Mouse (Mus musculus) heart, postnatal 0 days (tissue): ENCODE measurements around the gene Tmem248. TPM values are rescaled to one million over a fixed set of nuclear protein-coding genes. Genes with fewer than 3 reads are reported as not detected.

Source experiments
- ATAC-seq: fragments of 200-750 bp; cut with Nextera tagmentation; 2 replicates; pipeline ENCODE4 v1.8.0; 2017; ENCODE audit warnings: low read depth, moderate number of reproducible peaks, moderate library complexity; ENCODE audit not compliant: insufficient read depth
- DNase-seq: peaks from one replicate; pipeline ENCODE4 v3.0.0-alpha.2; 2016; ENCODE audit warnings: low spot score
- H3K27ac ChIP-seq: fragments of 300-500 bp; sonication (generic); 2 replicates; pipeline ENCODE4 v1.5.1; 2014; ENCODE audit warnings: low read depth, mild to moderate bottlenecking
- H3K27me3 ChIP-seq: fragments of 300-500 bp; sonication (generic); 2 replicates; pipeline ENCODE4 v1.6.1; 2014; ENCODE audit warnings: low read length, mixed read lengths; ENCODE audit not compliant: control insufficient read depth, insufficient read depth
- H3K36me3 ChIP-seq: fragments of 300-500 bp; sonication (generic); replicated peaks from 2 replicates; pipeline ENCODE4 v1.6.1; 2014; ENCODE audit warnings: low read length, mixed read lengths; ENCODE audit not compliant: control insufficient read depth, insufficient read depth
- H3K4me1 ChIP-seq: fragments of 300-500 bp; sonication (generic); 2 replicates; pipeline ENCODE4 v1.6.1; 2014; ENCODE audit warnings: antibody characterized with exemption; ENCODE audit not compliant: control insufficient read depth, insufficient read depth
- H3K4me2 ChIP-seq: fragments of 300-500 bp; sonication (generic); 2 replicates; pipeline ENCODE4 v1.6.1; 2014; ENCODE audit warnings: low read depth, mild to moderate bottlenecking, low read length, moderate library complexity
- H3K4me3 ChIP-seq: fragments of 300-500 bp; sonication (generic); 2 replicates; pipeline ENCODE4 v1.5.1; 2014; ENCODE audit warnings: low read depth, low read length
- H3K9ac ChIP-seq: fragments of 300-500 bp; sonication (generic); replicated peaks from 2 replicates; pipeline ENCODE4 v1.6.1; 2014; ENCODE audit warnings: low read depth, low read length, mixed read lengths
- H3K9me3 ChIP-seq: fragments of 300-500 bp; sonication (generic); replicated peaks from 2 replicates; pipeline ENCODE4 v1.6.1; 2016; ENCODE audit warnings: low read length; ENCODE audit not compliant: control insufficient read depth
- CTCF ChIP-seq: IDR thresholded peaks from 2 replicates; pipeline ENCODE4 v1.5.1; 2016; ENCODE audit warnings: antibody characterized with exemption, control low read depth, low read depth
- EP300 ChIP-seq: IDR thresholded peaks from 2 replicates; pipeline ENCODE4 v1.6.1; 2016; ENCODE audit warnings: antibody characterized with exemption, low read depth
- WGBS: fragments of 180-500 bp; shearing (Covaris S2); extraction: QIAGEN DNeasy Blood & Tissue Kit; methylation state at CpG from one replicate; pipeline ENCODE4 v1.1.7; 2014; 5-methylcytosine and 5-hydroxymethylcytosine counted together
- polyA plus RNA-seq: library from polyadenylated mRNA; unstranded; fragments of >200 nt; fragmentation: Nextera tagmentation; extraction: Ambion mirVana; gene quantifications from 2 replicates; pipeline ENCODE4 v1.2.1, GENCODE M21; 2015
- total RNA-seq: library from RNA; depleted of rRNA; stranded (reverse); fragments of >200 nt; gene quantifications from 2 replicates; pipeline ENCODE4 v1.2.3, GENCODE M21; 2014; ENCODE audit warnings: low replicate concordance

The Tmem248 gene
- total and polyA plus RNA-seq, 2 experiments from 2014 or later: 23.9 to 31.9 TPM

DNA sequence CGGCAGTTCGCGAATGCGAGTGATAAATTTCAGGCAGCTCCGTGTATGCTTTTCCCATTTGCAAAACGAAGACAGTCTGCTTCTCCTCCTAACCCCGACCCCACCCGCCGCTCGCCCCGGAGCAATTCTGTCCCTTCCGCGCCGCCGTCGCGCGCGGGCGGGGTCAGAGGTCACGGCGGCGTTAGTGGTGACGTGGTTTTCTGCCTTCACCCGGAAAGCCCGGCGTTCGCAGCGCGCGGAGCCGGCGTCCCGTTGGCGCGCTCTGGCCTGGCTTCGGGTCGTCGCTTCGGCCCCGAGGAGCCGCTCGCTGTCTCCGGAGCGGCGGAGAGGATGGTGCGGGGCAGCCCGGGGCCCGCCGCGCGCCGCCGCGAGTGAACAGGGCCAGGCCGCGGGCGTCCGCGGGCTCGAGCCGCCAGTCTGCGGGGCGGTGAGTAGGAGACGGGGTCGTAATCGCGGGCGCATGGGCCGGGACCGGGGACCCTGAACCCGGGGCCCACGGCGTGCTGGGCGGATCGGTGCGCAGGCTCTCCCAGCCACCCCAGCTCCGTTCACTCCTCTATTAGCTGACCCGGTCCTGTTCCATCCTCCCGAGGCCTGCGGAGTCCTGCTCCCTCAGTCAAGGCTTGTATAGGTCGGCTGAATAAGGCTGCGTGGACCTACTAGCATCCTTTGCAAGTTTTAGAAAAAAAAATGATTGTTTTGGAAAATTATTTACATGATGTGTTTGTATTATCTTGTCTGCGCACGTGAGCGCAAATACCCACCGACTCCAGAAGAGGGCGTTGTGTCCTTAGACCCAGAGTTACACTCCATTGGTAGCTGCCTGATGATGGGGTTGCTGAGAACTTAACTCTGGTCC lies 5.5 kb downstream of the Tmem248 start:
- DNase-seq: peak; percentile 78
- peak overlapping the region; percentile 76 for H3K4me2 ChIP-seq
- peak overlapping the region; percentile 87 for H3K9ac ChIP-seq
- TF ChIP-seq EP300 (no peak), CTCF (peak; percentile 40)
- H3K36me3 ChIP-seq: 0 out of 2 replicates have a peak, but pooled peaks cover 11% of the 10 kb centered on the region
- peak overlapping the region; percentile 89 for H3K4me3 ChIP-seq
- no peaks in the 10 kb centered on the region for H3K27me3 ChIP-seq
- H3K27ac ChIP-seq: peak overlapping the region; percentile 82
- under 1% methylated on average over 87 of the region's 88 CpGs for WGBS
- peak; percentile 90 for ATAC-seq
- H3K9me3 ChIP-seq: no peaks in the 10 kb centered on the region
- H3K4me1 ChIP-seq: peaks cover 20% of the 10 kb centered on the region

GRCm38 (mm10) chr5:130226790-130227189 lies 9.9 kb downstream of the Tmem248 start:
- peaks cover 33% of the 10 kb centered on the region for H3K36me3 ChIP-seq
- H3K27me3 ChIP-seq: no peaks in the 10 kb centered on the region
- TF ChIP-seq EP300 (no peak), CTCF (no peak)
- ATAC-seq (no peak), DNase-seq (no peak)
- 0 out of 2 replicates have a peak overlapping the region, but pooled peaks have one; percentile 26 for H3K9ac ChIP-seq
- H3K9me3 ChIP-seq: no peaks in the 10 kb centered on the region
- WGBS: 83% methylated on average over 3 of the region's 3 CpGs
- no peak overlapping the region for H3K4me2 ChIP-seq
- no peak overlapping the region for H3K4me3 ChIP-seq
- H3K27ac ChIP-seq: no peak overlapping the region
- H3K4me1 ChIP-seq: peaks cover 12% of the 10 kb centered on the region

GRCm38 (mm10) chr5:130228120-130228519 lies 11.2 kb downstream of the Tmem248 start:
- 73% methylated on average over 4 of the region's 4 CpGs for WGBS
- H3K4me2 ChIP-seq: no peak overlapping the region
- no peak for TF ChIP-seq CTCF
- TF ChIP-seq EP300: no peak
- no peak overlapping the region for H3K27ac ChIP-seq
- H3K4me1 ChIP-seq: peaks cover 9% of the 10 kb centered on the region
- H3K9me3 ChIP-seq: no peaks in the 10 kb centered on the region
- no peaks in the 10 kb centered on the region for H3K27me3 ChIP-seq
- no peak overlapping the region for H3K4me3 ChIP-seq
- peaks cover 46% of the 10 kb centered on the region for H3K36me3 ChIP-seq
- no peak for DNase-seq
- no peak overlapping the region for H3K9ac ChIP-seq
- no peak for ATAC-seq

DNA sequence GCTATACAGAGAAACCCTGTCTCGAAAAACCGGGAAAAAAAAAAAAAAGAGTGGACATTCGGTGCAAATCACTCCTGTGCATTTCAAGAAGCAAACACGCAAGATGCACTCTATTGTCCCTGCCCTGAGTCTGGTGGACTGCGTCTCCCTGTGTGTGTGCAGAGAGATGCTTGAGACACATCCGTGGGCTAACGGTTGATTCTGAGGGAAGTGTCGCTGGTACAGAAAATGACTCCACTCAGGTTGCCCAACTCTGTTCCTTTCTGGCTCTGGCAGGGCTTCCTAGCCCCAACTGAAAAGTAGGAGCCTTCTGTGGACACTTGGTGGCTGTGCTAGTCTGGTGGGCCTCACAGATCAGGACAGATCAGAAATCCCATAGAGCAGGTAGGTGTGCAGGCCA lies 19.4 kb downstream of the Tmem248 start:
- no peak for DNase-seq
- Histone ChIP-seq H3K4me1 (no peaks in the 10 kb centered on the region), H3K9ac (no peak overlapping the region), H3K4me3 (no peak overlapping the region), H3K36me3 (peaks cover 94% of the 10 kb centered on the region), H3K27me3 (no peaks in the 10 kb centered on the region), H3K4me2 (no peak overlapping the region), H3K9me3 (no peaks in the 10 kb centered on the region), H3K27ac (no peak overlapping the region)
- no peak for ATAC-seq
- WGBS: 92% methylated on average over 8 of the region's 8 CpGs
- TF ChIP-seq EP300 (no peak), CTCF (no peak)

DNA sequence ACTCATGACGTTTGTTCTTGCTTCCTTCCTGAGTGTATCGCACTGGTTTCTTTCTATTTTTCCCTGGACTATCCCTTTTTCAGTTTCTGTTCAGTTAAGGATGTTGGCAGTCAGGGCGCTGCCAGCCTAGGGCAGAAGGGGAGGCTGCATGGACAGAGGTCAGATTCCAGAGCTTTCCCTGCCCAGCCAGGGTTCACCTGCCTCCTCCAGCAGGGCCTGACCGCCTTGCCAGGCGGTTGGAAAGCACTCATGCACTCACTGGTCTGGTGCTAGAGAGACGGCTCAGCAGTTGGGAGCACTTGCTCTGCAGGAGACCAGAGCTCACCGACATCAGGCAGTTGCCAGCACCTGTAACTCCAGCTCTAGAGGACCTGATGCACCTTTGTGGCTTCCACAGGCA lies 22.4 kb downstream of the Tmem248 start:
- H3K9ac ChIP-seq: no peak overlapping the region
- WGBS: 89% methylated on average over 7 of the region's 7 CpGs
- no peak overlapping the region for H3K4me3 ChIP-seq
- H3K9me3 ChIP-seq: no peaks in the 10 kb centered on the region
- H3K4me1 ChIP-seq: no peaks in the 10 kb centered on the region
- DNase-seq: no peak
- no peak for ATAC-seq
- TF ChIP-seq EP300: no peak
- TF ChIP-seq CTCF: no peak
- H3K4me2 ChIP-seq: no peak overlapping the region
- H3K36me3 ChIP-seq: peaks cover 89% of the 10 kb centered on the region
- no peaks in the 10 kb centered on the region for H3K27me3 ChIP-seq
- no peak overlapping the region for H3K27ac ChIP-seq
